Mouse (Mus musculus) bone marrow macrophage, adult 2 months (primary cell): ENCODE results near the gene Trappc6a.

Experiments
- CTCF ChIP-seq: IDR thresholded peaks from 2 replicates; pipeline ENCODE4 v1.5.1; 2012; ENCODE audit warnings: low read depth, mild to moderate bottlenecking, low read length, moderate library complexity
- POLR2A ChIP-seq: IDR thresholded peaks from 2 replicates; pipeline ENCODE4 v1.6.1; 2012; ENCODE audit warnings: mild to moderate bottlenecking, low read depth, low read length, borderline replicate concordance

GRCm38 (mm10) chr7:19561765-19562642 lies 53.8 kb downstream of the Trappc6a start:
- no peak for TF ChIP-seq POLR2A
- no peak for TF ChIP-seq CTCF
